Mouse (Mus musculus) cerebellum, adult 18-20 months (tissue): ENCODE measurements around the gene Ccdc124.
"Not testable (repeated sequence)": the region's sequence is repeated elsewhere in the genome, so short reads cannot be mapped to it uniquely, and the experiment has no call there.

ENCODE experiments used
- DNase-seq, 2 experiments: peaks; one replicate each; pipeline ENCODE4 v3.0.0; 2021

The Ccdc124 gene

DNA sequence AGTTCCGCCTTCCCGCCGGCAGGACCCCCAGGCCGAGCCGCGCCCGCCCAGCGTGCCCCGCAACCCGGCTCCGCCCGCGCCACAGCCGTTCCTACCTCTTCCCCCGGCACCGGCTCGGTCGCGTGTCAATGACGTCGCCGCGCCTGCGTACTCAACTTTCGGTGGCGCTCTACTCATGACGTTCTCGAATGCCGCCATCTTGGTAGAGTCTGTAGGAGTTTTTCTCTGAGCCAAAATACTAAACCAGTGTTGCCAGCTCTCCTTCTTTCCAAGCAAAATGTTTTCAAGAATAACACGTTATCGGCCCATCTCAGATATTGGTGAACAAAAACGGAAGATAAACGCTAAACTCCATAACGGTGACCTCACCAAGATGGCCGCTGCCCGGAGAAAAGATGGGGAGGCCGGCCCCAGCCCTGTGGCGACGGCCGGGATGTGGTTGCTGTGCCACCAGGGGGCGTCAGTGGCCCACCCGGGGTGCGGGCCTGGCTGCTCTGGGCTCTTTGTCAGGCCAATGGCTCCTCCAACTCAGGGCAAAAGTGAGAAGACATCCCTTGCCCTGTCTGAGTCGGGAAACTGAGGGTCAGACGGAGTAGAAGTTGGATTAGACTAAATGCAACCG is at the start of gene Ccdc124:
Gene Ccdc124, minus strand, starts transcription at position 572 of the 622 bp plus-strand sequence.
- DNase-seq: peak; percentile 92 to 97

DNA sequence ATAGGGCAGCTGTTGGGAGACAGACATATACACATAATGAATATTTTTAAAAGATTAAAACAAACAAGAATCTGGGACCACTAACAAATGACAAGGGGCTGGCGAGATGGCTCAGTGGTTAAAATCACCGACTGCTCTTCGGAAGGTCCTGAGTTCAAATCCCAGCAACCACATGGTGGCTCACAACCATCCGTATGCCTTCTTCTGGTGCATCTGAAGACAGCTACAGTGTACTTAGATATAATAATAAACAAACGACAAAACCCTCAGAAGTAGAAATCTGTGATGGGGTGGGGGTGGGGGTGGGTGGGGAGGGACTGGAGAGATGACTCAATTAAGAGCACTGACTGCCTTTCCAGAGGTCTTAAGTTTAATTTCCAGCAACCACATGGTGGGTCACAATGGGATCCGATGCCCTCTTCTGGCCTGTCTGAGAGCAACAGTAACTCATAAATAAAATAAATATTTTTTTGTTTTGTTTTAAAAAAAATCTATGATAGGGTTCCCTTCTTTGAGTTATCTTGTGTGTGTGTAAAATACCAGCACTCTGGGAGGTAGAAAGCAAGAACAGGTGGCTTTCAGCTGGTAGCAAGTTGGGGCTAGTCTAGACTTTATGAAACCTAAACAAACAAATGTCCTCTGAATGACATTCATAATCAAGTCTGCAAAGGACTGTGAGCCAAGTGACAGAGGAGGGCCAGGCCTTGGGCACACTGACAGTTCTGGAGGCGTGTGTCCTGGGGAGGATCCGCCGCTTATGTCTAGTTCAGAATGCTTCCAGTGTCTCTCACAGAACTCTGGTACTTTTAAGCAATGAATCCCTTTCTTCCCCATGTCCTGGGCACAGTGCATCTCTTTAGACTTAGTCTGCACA is 46.6 kb upstream of the Ccdc124 start:
- peak in 1 of 2 experiments; percentile 2 for DNase-seq

DNA sequence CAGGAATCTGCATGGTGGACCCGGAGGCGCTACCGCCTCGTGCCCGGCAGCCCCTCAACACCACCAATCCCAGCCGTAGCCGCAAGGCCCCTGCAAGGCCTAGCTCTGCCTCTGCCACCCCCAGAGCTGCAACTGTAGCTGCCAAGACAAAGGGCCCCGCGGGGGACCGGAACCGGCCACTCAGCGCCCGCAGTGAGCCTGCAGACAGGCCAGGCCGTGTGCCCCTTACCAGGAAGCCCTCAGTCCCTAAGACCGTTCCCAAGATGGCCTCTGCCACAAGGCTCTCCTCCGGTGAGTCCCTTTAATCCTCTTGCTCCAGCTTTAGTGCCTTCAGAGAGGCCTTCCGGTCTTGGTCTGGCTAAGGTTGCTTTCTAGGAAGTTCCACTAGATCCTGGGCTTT is 41.0 kb upstream of the Ccdc124 start:
- no peak for DNase-seq

DNA sequence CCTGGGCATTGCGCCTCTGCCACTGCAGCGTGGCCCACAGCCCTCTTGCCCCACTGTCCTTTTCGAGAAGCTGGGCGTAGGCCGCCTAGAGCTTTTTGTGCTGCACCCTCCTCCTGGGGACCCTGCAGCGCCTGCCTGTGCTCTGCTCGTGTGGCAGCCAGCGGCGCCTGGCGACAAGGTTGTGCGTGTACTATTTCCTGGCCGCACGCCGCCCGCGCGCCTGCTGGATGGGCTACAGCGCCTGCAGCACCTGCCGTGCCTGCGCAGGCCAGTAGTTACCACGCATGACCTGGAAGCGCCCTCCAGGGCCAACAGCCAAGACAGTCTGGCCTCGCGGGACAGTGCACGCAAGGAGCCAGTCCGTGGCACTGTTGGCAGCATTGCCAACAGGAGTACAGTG is 39.8 kb upstream of the Ccdc124 start:
- peak in 1 of 2 experiments; percentile 23 for DNase-seq

DNA sequence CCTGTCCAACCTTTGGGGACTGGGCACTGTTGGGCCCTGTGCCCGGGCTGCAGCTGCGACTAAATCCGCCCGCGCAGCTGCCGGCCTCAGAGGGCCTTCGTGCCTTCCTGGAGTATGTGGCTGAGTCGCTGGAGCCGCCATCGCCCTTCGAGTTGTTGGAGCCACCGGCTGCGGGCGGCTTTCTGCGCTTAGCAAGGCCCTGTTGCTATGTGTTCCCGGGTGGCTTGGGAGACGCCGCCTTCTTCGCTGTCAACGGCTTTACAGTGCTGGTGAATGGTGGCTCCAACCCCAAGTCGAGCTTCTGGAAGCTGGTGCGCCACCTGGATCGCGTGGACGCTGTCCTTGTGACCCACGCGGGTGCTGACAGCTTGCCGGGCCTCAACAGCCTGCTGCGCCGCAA is 39.2 kb upstream of the Ccdc124 start:
- peak in 1 of 2 experiments; percentile 24 for DNase-seq

DNA sequence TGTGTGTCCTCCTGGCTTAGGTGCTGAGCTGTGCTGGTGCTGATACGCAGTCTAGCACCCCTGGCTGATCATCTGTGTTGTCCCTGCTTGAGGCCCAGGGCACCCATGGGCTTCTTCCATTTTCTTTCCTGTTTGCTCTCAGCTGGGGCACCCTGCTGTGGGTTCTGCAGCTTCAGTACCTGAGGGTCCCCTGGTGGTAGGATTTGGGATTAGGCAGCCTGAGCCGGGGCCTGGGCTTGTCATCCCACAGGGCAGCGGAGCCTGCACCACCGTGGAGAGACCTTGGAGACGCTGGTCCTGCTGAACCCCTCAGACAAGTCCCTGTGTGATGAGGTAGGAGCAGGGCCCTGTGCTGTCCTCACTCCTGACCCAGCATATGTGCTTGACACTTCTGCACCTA is 37.9 kb upstream of the Ccdc124 start:
- DNase-seq: no peak

DNA sequence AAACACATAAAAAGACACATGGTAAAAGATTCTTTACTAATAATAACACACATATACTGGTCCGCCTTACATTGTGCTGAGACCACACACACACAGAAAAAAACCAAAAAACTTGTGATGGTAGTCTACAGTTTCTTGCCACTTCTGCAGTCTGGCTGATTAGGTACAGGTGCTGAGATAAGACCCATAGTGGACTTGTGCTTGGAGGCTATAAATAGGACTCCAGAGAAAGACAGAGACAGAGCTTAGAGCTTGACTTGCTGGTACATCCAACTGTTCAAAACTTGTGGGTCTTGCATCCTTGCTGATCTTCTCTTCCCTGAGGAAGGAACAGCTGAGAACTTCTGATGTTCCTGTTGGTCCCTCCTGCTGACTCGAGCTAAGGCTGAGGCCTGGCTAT is 33.8 kb upstream of the Ccdc124 start:
- no peak for DNase-seq

DNA sequence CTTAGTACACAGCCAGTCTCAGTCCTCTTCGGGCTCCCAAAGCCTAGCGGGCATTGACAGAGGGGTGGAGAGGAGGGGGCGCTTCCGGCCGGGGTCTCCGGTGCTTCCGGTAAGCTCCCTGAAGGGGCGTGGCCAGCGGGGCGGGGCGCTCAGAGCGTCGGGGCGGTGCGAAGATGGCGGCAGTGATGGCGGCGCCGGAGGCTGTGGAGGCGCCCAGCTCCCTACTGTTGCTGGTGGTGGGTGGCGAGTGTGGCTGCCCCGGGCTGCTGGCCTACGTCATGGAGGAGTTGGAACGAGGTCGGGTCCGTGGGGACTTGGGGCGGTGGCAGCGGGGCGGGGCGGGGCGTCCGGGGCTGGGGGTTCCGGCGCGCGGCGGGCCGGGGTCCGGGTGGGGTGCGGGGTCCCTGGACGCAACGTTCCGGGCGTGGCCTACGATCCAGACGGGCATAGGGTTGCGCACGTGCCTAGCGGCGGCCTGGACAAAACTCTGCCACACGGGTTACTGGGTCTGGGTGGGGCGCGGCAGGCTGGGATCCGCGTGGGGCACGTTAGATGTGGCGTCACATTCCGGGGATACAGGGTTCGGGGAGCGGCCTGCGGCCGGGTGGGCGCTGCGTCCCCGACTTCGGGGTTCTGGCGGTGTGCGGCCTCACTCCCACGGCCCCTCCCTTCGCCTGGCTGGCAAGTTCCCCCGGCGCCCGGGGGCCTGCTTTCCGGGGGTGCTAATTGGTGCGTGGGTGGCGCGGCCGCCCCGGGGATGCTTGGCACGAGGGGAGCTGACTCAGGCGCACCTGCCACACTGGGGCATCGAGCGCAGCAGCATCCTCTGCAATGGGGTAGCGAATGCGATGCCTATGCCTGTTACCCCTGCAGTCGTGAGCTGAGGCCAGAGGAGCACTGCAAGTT is 32.3 kb upstream of the Ccdc124 start, which contains the start of gene Map1s:
Gene Map1s, plus strand, starts transcription at position 102 of the 906 bp plus-strand sequence.
- DNase-seq: peak; percentile 85 to 87

DNA sequence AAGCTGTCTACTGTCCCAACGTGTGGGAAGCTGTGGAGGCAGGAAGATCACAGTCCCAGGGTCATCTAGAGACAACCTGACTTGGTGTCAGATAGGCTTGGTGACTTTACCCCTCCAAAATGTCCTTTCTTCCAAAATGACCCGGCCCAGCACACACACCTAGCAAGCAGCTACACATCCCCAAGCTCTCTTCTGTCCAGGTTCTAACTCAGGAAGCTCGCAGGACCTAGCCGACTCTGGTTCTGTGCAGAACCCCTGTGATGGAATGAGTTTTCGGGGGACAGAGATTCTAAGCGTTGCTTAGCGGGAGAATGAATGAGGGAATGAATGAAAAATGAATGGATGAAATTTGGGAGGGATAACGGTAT is 31.7 kb upstream of the Ccdc124 start:
- no peak for DNase-seq

DNA sequence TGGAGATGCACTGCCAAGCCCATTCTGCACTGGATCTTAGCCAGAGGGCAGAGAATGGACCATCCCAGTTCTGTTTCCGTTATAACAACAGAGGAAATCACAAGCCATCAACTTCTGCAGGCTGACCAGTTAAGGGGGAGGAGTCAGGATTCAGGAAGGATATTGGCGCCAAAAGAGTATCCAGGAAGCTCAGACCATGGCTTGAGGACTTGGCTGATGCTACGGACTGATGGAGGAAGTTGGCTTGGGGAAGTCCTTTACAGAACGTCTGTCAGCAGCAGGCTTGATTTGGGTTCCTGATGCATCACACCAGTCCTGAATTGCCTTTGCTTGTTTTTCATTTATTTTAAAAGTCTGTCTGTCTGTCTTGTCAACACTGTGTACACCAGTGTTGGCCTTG is 30.8 kb upstream of the Ccdc124 start:
- no peak for DNase-seq

DNA sequence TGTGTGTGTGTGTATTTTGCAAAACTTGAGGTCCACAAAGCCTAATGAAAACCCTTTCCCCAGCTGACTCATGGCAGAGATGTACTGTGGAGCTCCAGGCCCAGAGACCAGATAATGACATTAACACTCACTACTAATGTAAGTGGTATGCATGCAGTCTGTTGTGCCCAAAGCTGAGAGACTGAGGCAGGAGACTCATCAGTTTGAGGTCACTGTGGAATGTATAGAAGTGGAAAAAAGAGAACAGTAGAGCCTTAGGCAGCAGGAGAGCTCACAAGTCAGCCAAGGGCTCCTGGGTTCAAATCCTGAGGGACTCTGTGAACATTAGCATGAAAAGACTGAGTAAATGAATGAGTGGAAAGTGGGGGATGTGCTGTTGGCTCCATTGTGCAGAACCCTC is 29.8 kb upstream of the Ccdc124 start:
- DNase-seq: no peak

DNA sequence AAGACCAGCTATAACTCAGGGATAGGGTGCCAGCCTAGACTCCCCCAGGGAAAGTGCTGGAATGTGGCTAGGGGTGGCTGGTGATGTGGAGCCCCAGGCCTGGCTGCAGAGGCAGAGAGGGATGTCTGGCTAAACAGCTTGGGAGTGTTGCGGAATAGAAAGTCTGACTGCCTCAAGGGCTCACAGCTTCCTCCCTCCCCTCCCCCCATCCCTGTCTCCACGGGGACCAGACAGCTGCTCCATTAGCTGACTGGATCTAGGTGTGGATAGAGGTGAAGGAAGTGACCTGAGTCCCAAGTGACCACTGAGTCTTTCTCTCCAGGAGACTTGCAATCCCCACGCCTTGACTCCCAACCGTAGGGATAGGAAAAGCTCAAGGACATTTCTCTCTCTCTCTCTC is 29.4 kb upstream of the Ccdc124 start:
- no peak for DNase-seq

DNA sequence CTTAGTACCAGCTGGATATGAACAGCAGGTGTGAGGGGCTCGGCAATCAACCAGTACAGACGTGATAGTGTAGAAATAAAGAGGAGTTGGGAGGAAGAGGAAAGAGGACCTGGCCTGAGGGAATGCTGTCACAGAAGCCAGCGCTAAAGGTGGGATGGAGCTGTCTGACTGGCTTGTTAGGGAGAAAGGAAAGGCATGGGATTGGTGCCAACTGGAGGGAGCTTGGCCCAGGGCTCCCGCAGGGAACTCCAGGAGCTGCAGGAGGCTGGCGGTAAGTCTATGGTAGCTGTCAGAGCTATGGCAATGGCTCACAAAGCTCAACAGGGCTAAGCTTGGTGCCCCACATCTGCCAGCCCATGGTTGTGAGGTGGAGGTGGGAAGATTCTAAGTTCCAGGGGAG is 28.5 kb upstream of the Ccdc124 start:
- DNase-seq: no peak

DNA sequence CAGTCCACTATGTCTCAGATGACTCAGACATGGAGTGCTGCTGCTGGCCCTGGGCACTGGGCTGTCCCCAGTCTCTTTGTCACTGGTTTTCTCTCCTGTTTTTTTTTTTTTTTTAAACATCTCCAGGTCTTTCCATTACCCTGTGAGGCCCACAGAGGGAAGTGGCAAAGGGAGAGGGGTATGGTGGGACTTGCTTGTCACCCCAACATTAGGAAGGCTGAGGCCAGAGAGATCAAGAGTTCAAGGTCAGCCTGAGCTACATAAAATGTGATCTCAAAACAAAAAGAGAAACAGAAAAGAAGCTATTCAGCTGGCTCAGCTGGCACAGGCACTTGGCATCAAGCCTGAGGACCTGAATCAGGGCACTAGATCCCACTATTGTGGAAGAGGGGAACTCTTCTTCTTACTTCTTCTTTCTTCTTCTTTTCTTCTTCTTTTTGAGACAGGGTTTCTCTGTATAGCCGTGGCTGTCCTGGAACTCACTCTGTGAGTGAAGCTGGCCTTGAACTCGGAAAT is 27.2 kb upstream of the Ccdc124 start:
- DNase-seq: no peak

DNA sequence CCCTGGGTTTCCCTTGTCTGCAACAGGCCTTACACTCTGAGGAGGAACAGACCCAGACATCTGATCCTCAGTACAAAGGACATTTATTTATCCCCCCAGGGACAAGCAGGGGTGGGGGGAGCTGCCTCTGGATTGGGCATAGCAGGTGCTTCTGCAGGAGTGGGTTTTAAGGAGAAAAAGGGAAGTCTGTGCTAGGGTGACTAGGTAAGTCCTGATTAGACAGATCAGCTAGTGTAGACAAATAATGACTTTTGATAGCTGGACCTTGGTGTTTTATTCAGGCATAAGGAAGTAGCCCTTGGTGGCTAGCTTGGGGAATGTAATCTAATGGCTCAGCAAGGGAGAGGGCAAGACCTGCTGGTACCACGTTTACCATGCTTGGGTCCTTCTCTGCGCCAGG is 25.5 kb upstream of the Ccdc124 start:
- DNase-seq: no peak

DNA sequence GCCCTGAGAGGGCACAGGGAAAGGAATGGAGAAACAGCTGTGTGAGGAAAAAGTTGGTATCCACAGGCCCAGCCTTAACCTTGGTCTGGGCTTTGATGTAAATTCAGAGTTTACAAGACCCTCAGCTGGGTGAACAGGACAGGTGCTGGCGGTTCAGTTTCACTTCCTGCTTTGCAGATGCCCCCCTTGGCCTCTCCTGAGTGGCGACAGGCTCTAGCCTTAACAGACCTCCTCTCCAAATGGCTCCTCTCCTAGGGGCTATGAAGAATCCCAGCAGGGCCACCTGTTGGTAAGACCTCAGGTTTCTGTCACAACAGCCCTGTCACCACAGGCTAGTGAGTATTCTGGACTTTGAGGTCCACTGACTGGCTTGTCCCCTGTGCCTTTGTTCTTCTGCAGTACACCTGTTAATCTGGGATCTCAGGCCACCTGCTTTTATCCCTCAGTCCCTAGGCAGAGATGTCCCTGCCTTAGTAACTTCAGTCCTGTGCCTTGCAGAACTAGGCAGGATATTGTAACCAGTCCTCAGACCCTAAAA is 25.0 kb upstream of the Ccdc124 start:
- no peak for DNase-seq

DNA sequence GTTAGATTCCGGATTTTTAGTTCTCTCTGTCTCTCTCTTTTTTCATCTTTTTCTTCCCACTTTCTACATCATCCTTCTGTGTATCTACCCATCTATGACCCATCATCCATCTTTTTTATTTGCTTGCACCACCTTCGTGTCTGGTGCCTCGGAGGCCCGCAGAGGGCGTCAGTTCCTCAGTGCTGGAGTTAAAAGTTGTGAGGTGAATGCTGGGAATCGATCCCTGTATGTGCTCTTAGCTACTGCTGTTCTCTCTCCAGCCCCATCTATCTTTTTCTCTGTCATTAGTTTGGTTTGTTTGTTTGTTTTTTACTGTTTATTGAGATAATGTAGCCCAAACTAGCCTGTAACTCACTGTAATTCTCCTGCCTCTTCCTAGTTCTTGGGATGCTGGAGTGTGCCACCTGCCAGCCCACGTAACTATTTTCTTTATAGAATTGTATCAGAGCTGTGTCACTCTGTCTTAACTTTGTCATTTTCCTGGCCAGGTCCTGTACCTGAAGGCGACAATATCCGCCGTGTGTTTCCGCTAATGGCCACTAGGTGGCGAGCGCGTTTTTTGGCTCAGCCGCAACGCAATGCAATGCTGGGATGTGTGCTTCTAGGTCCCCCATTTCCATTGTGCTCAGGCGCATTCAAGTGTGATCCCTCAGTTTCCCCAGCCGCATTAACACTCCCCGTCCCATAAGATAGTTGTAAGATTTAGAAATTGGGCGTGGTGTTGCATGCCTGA is 24.1 kb upstream of the Ccdc124 start:
- DNase-seq: peak; percentile 87 to 93

DNA sequence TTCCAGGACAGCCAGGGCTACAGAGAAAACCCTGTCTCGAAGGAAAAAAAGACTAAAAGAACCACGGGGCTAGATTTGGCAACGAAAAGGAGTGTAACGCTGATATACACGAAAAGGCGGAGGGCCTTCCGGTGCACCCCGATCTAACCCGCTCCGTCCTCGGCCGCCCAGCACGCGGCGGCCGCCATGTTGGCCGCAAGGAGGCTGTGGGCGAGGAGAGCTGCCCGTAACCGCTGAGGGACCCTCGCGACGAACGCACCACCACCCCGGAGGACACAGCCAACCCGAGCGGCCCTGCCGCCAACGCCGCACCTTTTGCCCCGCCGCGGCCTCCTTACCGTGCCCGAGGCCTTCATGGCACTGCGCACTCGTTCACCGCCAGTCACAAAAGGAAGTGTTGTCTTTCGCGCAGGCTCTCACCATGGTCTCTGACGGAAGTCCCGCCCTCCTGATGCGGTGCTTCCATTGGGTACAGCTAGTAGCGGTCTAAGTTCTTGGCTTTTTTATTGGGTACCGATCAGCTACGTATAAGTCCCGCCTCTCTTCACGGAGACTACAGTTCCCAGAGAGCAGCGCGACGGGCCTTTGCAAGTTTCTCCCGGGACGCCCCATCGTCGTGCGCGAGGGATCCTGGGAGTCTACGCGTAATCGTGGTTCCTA is 23.4 kb upstream of the Ccdc124 start, which contains the start of gene Rpl18a:
Gene Rpl18a, minus strand, starts transcription at position 392 of the 660 bp plus-strand sequence.
- DNase-seq: peak; percentile 95 to 99

DNA sequence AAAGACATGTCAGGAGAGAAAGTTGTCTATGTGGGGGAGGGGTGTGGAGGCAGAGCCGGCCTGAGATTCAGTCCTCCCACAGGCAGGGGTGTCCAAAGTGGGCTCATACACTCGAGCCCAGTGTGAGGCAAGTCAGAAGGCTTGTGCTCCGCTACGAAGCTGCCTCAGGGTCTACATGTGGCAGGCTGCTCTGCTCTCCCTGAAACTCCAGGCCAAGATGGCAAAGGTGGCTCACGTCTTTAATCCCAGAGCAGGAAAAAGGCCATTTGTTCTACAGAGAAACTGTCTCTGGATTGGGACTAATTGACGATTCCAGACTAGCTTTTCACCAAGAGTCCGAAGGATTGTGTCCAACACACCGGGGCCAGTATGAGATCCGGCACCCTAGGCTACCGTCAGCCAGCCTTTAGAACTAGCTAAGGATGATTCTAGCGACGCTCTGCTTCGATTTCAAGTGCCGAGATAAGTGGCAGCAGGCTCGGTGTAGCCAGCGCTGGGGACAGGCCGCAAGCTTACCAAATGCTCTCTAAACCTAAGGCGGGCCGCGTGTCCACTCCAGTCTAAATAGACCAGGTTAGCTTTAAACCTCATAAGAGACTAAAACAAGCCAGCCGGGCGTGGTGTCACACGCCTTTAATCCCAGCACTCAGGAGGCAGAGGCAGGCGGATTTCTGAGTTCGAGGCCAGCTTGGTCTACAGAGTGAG is 22.7 kb upstream of the Ccdc124 start:
- no peak for DNase-seq

DNA sequence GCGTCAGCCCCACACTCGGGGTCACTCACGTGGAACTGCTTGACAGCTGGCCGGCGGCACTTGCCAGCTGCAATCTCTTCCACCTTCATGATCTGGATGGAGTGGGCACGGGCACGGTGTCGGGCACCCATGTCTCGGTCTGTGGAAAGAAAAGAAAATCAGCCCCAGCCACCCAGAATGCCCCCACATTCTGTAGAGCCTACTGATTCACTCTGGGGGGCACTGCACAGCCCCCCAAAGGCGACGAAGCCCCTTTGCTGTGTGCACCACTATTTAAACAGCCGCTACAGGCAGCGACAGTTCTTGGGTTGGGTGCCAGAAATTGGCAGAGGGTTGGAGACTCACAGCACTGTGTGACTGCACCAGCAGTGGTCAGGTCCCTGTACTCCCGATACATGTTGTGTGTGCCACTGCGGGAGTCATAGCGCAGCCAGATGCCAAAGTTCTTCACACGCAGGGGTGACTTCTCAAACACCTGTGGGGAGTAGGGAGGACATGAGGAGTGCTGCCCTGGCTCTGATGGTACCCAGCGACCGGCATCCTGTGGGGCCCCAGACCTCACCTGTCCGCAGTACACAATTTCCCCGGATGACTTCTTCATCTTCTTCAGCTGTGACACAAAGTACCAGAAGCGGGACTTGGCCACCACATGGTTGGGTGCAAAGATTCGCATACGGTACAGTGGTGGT is 22.0 kb upstream of the Ccdc124 start:
- DNase-seq: not testable (repeated sequence)
